Mouse (Mus musculus) pancreas, adult 10 weeks (tissue): ENCODE measurements around the gene Serac1. TPM values are rescaled to one million over a fixed set of nuclear protein-coding genes. Genes with fewer than 3 reads are reported as not detected.

Experiments
- polyA plus RNA-seq: library from polyadenylated mRNA; stranded (reverse); fragments of 350-450 nt; fragmentation: Illumina TruSeq; extraction: RNeasy Lipid Tissue Mini Kit (QIAGEN cat#74804); gene quantifications from one replicate; pipeline ENCODE4 v1.2.3, GENCODE M21; 2015; ENCODE audit warnings: low read depth, low replicate concordance; ENCODE audit not compliant: insufficient read depth

Gene Serac1
- polyA plus RNA-seq: 1.1 TPM

GRCm38 (mm10) chr17:6079287-6080122 is at the start of gene Serac1, which contains the start of gene Gtf2h5:
Gene Serac1, minus strand, starts transcription at chr17:6079741.
Gene Gtf2h5, plus strand, starts transcription at chr17:6079786.

DNA sequence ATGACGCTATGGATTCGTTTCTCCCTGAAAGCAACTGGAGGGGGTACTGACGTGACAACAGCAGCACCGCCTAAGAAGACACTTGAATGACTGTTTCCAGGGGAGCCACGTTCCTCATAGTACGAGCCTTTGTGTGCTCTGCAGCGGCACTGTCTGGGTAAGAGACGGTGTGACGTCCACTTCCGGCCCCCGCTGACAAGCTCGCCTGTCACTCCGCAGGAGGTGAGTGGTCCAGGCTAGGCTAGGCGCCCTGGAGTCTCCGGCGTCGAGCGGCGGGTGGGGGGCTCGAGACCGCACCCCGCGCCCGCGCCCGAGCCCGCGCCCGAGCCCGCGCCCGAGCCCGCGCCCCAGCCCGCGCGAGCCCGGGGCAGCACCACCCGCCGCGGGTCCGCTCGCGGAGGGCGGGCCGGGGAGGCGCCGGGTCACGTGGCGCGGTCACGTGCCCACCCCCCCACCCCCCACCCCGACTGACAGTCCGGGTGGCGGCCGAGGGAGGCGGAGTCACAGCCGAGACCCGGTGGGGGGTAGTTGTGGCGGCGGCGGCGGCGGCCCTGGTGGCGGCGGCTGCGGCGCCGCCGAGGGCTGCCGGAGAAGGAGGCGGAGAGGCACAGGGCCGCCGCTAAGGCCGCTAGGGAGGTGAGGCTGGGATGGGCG is 26.9 kb upstream of the Serac1 start, which contains the start of gene Tulp4:
Tulp4 (plus strand) TSS at position 77 of the 654 bp plus-strand sequence.

Other genes with a start within 250 kb of the Serac1 start
- 7.8 TPM for gene Snx9, start 238.4 kb downstream of the Serac1 start, polyA plus RNA-seq
- 4.3 TPM for gene Synj2, start 138.5 kb downstream of the Serac1 start, polyA plus RNA-seq
- 11.6 TPM for gene Gtf2h5, start within 50 bp of the Serac1 start, polyA plus RNA-seq
- gene Tulp4, start 26.7 kb upstream of the Serac1 start, polyA plus RNA-seq: 12.4 TPM
- gene Tmem181a, start 177.1 kb upstream of the Serac1 start, polyA plus RNA-seq: 5.2 TPM
- 0.66 TPM for gene Dynlt1a, start 237.8 kb upstream of the Serac1 start, polyA plus RNA-seq